Mouse (Mus musculus) layer of hippocampus, postnatal 25 days (tissue): ENCODE measurements at regions not wholly inside any gene's neighbourhood (a gene's known extent, or its start where the extent isn't known, plus 50 kb on each side); places are given as distances from the start of the nearest gene placed in this dataset.
"Not testable (repeated sequence)": the region's sequence is repeated elsewhere in the genome, so short reads cannot be mapped to it uniquely, and the experiment has no call there.

Source experiments
- DNase-seq, 2 experiments: peaks; one replicate each; pipeline ENCODE4 v3.0.0; 2022; ENCODE audit warnings: mixed read lengths in 2 of 2, low spot score in 1 of 2; ENCODE audit errors: extremely low spot score in 1 of 2

DNA sequence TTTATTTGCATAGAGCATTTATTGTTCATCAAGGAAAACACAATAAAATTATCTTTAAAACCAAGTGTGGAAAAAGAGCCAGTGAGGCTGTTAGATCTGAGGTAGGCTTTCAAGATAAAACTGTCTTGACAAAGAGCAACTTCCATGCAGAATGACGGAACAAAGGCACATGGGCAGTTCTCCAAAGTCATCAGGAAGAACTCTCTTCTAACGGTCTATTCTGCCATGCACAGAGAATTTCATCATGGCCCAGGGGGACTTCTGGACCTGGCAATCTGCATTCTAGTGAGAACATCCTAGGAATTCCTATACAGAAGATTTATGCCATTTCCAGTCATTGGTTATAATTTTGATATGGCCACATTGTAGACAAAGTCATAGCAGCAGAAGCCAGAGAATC, 211.0 kb upstream of the Slc7a11 start:
- DNase-seq = no peak

DNA sequence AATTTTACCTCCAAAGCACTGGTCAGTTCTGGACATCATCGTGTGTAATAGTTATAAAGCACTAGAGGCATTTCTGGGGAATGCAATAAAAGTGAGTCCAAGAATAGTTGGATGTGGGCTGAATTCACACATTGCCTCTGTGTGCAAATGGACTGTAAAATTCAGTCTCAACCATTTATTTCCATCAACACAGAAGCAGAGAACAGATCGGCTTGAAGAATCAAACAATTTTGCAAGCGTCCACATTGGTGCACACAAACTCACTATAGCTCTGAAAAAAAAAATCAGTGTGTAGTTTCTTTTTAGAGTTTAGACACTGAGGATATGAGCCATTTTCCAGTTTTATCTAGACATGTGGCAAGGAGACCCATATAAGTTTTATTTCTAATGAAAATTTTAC, 208.9 kb upstream of the Slc7a11 start:
- DNase-seq = no peak

- DNase-seq = no peak
Observed at GRCm38 (mm10) chr3:50643068-50643467, 199.7 kb upstream of the Slc7a11 start.

GRCm38 (mm10) chr3:50639907-50640323, 196.5 kb upstream of the Slc7a11 start:
- no peak for DNase-seq

DNA sequence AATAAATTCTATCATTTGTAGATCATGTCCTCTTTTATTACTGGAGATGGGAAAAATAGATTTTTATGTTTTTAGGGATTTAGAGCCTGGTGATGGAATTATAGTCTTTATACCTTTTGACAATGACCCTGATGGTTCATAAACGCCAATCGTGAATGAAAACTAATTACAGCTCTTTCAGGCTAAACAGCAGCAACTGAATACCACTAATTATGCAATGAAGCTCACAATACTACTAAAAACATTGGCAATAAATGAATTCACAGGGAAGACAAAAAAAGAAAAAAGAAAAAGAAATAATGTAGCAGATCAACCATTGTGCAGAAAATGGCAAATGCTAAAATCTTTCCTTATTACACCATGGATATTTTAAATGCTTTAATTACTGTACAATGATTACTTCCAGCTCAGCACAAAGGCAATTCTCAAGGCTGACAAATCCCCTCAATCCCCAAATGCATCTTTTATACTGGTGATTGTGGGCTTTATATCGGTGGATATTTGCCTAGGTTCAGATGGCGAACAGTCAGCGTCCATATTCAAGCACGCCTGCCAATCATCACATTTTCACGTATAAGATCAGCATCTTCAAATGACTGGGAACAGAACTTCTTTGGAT, 191.2 kb upstream of the Slc7a11 start:
- no peak for DNase-seq

DNA sequence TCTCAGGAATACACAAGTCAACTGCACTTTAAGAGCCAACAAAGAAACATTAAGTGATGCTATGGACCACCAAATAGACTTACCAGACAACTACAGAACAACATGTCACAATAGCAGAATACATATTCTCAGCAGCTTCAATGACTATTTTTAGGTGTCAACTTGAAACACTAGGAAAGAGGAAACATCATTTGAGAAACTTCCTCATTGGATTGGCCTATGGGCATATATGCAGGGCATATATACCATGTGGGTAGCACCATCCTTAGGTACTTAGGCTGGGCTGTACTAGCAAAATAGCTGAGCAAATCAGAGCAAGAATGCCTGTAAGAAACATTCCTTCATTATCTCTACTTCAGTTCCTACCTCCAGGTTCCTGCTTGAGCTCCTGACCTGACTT, 187.9 kb upstream of the Slc7a11 start:
- DNase-seq = no peak

DNA sequence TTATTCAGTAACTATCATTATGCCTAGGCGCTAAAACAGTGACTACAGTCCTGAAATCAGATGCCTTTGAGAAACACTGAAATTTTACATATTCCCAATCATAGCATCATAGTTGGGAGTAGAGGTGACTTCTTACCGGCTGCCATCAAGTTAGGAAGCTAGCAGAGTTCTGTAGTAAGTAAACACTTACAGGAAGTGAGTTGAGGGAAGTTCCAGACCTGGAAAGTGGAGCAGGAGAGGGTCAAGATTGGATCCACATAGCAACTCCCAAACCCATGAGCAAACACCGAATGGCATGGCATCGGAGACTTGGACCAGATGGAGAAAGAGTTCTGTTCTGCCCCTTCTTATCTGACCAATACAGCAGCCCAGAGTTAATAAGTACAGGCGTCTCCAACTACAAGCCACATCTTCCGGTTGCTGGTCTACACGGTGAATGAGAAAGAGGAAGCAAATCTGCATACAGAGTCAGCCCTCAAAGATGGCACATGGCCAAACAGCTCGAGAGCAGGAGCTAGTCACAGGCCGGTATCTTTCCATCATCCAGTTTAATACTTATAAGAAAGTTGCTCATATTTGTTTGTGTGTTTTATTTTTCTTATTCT, 184.8 kb upstream of the Slc7a11 start:
- DNase-seq = no peak

DNA sequence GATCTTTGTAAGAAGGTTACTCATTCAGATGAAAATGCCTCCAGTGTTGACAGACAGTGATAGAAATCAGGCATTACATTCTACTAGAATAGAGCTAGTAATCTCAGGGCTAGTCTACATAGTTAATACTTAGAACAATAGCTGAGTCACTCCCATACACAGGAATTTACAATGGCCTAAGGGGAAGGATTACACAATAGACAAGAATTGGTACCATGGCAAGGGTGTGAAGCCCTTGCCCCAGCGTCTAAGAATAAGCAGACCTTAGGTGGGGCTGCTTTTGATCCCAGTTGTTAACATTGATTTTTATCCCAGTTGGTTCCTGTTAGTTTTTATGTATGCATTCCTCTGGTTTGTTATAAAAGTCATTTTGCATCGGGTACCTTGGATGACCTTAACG, 177.8 kb upstream of the Slc7a11 start:
- not testable (repeated sequence) for DNase-seq

- DNase-seq = no peak
Observed at GRCm38 (mm10) chr3:50619061-50619460, 175.6 kb upstream of the Slc7a11 start.

GRCm38 (mm10) chr3:50615384-50616285, 172.2 kb upstream of the Slc7a11 start:
- DNase-seq = no peak

DNA sequence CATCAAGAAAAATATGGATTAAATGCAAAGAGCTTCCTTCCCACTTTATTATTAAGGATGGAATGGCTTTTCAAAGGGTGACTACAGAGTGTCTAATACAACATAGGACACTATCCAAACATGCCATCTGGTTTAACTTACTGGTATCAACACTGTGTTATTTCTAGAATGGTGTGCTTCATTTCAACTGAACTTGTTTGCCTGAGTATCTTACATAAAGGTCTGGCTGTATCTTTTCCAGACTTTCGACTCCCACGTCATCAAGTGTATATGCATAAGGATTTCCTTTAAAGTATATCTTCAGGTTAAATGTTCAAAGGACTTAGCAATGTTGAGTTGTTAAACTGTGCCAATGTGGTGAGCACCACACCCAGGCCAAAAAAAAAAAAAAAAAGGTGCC, 169.6 kb upstream of the Slc7a11 start:
- no peak for DNase-seq

DNA sequence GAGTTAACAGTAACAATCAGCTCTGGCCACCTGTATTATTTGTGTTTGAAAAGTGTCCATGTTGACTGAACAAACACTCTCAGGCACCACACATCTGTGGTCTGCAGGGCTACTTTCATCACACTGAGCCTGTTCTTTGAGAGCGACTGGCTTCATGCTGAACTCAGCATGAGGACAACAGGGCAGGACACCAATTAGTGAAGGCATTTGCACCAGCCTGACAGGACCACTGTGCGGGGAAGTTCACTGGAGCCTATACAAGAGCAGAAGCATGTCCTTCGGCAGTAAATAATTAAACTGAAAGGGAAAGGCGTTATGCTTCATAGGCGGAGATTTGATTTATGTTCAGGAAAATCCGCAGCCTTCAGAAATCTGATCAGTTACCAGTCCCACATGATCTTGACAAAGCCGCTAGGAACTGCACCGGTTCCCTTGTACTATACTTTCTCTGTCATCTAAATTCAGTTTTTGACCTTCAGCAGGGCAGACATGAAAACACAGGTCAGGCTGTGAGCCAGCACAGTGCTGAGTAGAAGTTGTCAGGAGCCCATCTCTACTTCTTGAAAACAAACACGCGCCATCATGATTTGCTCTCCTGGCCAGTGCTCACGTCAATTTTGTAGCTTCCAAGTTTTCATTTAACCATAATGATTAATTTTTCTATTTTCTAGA, 166.1 kb upstream of the Slc7a11 start:
- DNase-seq = no peak

- no peak for DNase-seq
Observed at GRCm38 (mm10) chr3:50607736-50608135, 164.3 kb upstream of the Slc7a11 start.

- no peak for DNase-seq
Observed at GRCm38 (mm10) chr3:50606986-50607385, 163.6 kb upstream of the Slc7a11 start.

GRCm38 (mm10) chr3:50605750-50606149, 162.3 kb upstream of the Slc7a11 start:
- no peak for DNase-seq

DNA sequence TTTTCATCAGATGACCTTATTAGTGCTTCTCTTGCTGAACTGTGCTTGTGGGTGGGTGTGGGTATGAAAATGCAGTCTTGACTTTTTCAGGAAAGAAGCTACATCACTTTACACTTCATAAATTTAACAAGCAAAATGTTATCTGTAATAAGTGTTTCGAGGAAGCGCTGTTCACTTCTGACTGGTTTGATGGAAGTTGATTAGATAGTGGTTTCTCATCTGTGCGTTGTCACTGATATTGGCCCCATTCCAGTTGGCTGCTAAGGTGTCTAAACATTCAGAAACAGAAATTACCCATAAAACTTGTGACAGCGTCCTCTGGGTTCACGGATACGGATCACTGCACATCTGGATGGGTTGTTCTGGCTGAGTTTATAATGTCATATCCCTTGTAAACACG, 159.8 kb upstream of the Slc7a11 start:
- no peak for DNase-seq

DNA sequence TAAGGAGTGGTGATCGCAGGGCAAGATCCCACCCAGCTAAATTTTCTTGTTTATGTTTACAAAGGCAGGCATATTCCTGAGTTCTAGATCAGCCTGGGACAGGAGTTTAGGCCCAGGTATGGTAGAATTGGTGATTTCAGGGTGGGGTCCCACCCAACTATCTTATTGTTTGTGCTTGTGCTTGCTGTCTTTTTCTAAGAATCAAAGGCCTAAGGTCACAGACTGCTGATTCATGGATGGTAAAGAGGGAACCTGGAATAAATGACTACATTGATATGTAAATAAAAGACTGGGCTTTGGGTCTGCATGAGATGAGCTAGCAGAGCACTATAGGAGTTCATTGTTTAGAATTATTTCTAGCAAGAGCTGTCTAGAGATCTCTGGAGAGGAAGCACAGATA, 152.3 kb upstream of the Slc7a11 start:
- no peak for DNase-seq

- DNase-seq = no peak
Observed at GRCm38 (mm10) chr3:50584323-50584722, 140.9 kb upstream of the Slc7a11 start.

- DNase-seq = no peak
Observed at GRCm38 (mm10) chr3:50583475-50583874, 140.1 kb upstream of the Slc7a11 start.

GRCm38 (mm10) chr3:50574388-50574787, 131.0 kb upstream of the Slc7a11 start:
- DNase-seq = no peak

- DNase-seq = no peak
Observed at GRCm38 (mm10) chr3:50570027-50570426, 126.6 kb upstream of the Slc7a11 start.
